Mouse (Mus musculus): ENCODE measurements around the gene Igsf8. TPM values are rescaled to one million over a fixed set of nuclear protein-coding genes. Genes with fewer than 3 reads are reported as not detected.
"Not testable (repeated sequence)": the region's sequence is repeated elsewhere in the genome, so short reads cannot be mapped to it uniquely, and the experiment has no call there.

Igsf8 gene
- 100 to 1,000 TPM; 253 to 300 TPM for total RNA-seq (2021)

- DNase-seq (ENCODE audit: low spot score in 2 of 2), result no peak
- intact Hi-C loops (cut with DNase I), result no loop called here
These were observed at the start of gene Igsf8 for GRCm38 (mm10) chr1:172261477-172262078. TSS of gene Igsf8 (plus strand) at chr1:172261641.

- DNase-seq (ENCODE audit: low spot score in 2 of 2), result no peak
- intact Hi-C loops (cut with DNase I), result no loop called here
These were observed 48.7 kb upstream of the Igsf8 start for GRCm38 (mm10) chr1:172212776-172213175.

DNA sequence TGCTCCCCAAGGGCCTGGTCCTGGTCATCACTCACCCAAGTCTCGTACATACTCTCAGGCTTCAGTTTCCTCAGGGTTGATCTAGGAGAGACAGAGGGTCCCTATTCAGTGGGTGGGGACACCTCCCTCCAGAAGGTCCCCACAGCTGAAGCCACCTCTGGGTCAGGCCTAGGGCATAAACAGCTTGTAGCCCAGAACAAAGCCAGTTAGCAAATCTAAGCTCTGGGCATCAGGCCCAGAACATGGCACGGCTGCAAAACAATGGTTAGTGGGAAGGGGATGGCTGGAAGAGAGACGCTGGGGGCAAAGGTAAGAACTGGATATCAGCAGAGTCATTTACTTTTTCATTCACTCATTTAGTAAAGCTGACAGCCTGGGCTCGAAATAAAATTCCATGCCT is 47.7 kb upstream of the Igsf8 start:
- intact Hi-C loops (cut with DNase I), result no loop called here
- DNase-seq (ENCODE audit: low spot score in 2 of 2), result no peak

GRCm38 (mm10) chr1:172214748-172215147 is 46.7 kb upstream of the Igsf8 start:
- intact Hi-C loops (cut with DNase I), result loop anchor here (5.0 kb wide), 1 partner anchor 52 kb away; no protein-coding TSS in a partner anchor
- DNase-seq (ENCODE audit: low spot score in 2 of 2), result no peak

DNA sequence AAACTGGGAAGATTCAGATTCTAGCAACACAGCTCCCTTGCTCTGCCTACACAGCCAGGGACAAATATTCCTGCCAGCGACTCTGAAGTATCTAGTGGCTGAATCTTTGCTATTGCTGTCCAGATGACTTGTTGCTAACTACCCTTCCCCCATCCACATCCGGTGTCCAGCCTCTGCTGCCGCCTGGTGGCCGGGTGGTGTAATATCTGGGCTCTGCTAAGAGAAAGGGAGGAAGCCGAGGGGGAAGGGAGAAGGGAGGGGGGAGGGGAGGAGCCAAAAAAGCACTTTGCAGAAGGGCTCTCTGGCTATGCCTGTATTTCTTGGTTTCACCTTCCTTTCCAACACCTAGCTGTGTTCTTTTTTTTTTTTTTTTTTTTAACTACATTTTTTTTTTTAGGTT is 44.3 kb upstream of the Igsf8 start:
- peak; percentile 91 to 93 for DNase-seq (ENCODE audit: low spot score in 2 of 2)
- intact Hi-C loops (cut with DNase I), result loop anchor here (5.0 kb wide), 1 partner anchor 55 kb away; no protein-coding TSS in a partner anchor

DNA sequence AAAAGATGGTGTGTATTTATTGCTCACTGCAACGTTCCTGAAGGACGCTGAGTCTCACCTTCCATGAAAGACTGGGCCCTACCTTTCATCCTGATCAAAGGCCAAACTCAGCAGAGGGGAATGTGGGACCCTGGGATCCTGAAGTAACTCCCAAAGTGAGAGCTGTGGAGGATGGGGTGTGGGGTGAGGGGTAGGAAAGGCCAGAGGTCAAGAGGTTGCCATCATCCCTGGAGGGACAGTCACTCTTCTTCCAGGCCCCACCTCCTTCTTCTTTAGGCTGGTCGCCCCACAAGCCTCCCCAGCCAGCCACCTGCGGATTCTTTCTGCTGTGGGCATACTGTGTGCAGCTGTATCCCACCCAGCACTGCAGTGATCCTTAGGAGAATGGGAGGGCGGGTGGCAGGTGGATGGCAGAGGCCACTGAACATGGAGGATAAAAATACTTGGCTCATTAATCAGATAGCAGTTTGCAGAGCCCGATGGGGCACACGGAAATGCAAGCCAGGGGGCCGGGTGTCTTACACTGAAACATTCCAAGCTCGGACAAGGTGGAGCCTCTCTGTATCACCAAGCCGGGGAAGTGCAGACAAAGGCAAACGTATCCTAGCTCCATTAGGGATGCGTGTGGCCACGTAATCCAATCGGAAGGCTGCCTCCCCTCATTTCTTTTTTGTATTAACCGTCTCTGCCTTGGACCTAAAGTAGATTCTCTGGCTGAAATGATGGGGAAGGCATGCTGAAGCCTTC is 43.1 kb upstream of the Igsf8 start:
- DNase-seq (ENCODE audit: low spot score in 2 of 2), result no peak
- intact Hi-C loops (cut with DNase I), result loop anchor here (5.0 kb wide), 1 partner anchor 56 kb away; no protein-coding TSS in a partner anchor

- no peak for DNase-seq (ENCODE audit: low spot score in 2 of 2)
- intact Hi-C loops (cut with DNase I), result loop anchor here (5.0 kb wide), 1 partner anchor 57 kb away; no protein-coding TSS in a partner anchor
These were observed 41.7 kb upstream of the Igsf8 start, which contains the start of gene Casq1 for GRCm38 (mm10) chr1:172219451-172220406. TSS of gene Casq1 (minus strand) at chr1:172219868.

GRCm38 (mm10) chr1:172220414-172220813 is 41.0 kb upstream of the Igsf8 start:
- no peak for DNase-seq (ENCODE audit: low spot score in 2 of 2)

GRCm38 (mm10) chr1:172221297-172222063 is 40.0 kb upstream of the Igsf8 start:
- intact Hi-C loops (cut with DNase I), result no loop called here
- no peak for DNase-seq (ENCODE audit: low spot score in 2 of 2)

More at GRCm38 (mm10) chr1:172220414-172220813, 41.0 kb upstream of the Igsf8 start:
- intact Hi-C loops (cut with DNase I), result no loop called here

DNA sequence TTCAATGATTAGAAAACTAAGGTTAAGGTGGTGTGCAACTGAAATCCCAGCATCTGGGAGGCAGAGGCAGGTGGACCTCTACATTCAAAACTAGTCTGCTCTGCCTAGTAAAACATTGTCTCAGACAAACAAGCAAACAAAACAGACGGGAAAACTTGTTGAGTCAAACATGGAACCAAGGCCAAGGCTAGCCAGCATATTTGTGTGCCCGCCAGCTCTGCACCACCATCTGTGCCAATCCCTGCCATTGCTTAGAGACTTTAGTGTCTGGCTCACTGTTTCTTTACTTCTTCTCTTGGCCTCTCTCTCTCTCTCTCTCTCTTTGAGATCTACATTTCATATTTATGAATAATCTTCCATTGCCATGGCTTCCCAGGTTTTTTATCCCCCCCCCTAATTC is 33.2 kb upstream of the Igsf8 start:
- DNase-seq (ENCODE audit: low spot score in 2 of 2), result no peak
- intact Hi-C loops (cut with DNase I), result no loop called here

DNA sequence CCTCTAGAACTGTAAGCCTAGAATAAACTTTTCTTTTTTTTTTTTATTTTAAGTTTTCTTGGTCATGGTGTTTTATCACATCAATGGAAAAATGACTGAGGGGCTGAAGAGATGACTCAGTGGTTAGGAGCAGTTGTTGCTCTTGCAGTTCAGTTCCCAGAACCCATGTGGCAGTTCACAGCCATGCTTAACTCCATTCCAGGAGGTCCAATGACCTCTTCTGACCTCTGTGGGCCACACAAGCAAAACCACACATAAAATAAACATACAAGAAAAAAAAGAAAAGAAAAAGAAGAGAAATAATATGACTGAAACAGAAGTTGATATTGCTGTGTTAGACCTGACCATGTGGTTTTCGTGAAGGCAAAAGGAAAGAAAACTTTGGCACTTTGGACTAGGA is 32.2 kb upstream of the Igsf8 start:
- DNase-seq (ENCODE audit: low spot score in 2 of 2), result no peak
- intact Hi-C loops (cut with DNase I), result no loop called here

- no peak for DNase-seq (ENCODE audit: low spot score in 2 of 2)
- intact Hi-C loops (cut with DNase I), result no loop called here
These were observed 20.3 kb upstream of the Igsf8 start for GRCm38 (mm10) chr1:172240945-172241708.

- no peak for DNase-seq (ENCODE audit: low spot score in 2 of 2)
- intact Hi-C loops (cut with DNase I), result no loop called here
These were observed 19.0 kb upstream of the Igsf8 start for GRCm38 (mm10) chr1:172242401-172242800.

- intact Hi-C loops (cut with DNase I), result no loop called here
- DNase-seq (ENCODE audit: low spot score in 2 of 2), result no peak
These were observed 17.8 kb upstream of the Igsf8 start for GRCm38 (mm10) chr1:172243547-172244205.

DNA sequence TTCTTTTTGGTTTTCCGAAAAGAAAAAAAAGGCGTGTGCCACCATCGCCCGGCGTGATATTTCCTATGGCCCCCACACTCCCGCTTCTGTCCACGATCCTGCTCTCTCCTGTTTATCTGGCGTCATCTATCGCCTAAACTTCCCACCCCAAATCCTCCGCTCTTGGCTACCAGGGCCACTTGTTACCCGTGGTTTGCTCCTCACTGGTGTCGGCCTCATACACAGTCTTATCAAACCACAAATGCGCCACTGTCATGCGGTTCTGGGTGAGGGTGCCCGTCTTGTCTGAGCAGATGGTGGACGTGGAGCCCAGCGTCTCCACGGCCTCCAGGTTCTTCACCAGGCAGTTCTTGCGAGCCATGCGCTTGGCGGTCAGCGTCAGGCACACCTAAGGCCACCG is 16.8 kb upstream of the Igsf8 start:
- intact Hi-C loops (cut with DNase I); DNase-seq (ENCODE audit: low spot score in 2 of 2): not testable (repeated sequence)

DNA sequence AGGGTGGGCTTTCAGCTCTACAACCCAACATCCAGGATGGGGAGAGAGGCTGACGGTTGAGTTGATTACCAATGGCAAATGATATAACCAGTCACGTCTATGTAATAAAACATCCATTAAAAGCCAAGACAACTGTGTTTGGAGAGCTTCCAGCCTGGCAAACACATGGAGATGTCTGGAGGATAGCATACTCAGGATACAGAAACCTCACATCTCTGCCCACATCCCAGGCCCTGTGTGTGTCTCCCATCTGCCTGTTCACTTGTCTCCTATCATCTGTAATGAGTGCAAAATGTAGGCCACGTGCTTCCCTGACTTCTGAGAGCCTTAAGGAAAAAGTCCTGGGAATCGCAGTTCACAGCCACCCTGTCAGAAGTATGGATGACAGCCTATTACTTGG is 14.2 kb upstream of the Igsf8 start:
- DNase-seq (ENCODE audit: low spot score in 2 of 2), result no peak
- intact Hi-C loops (cut with DNase I), result no loop called here

DNA sequence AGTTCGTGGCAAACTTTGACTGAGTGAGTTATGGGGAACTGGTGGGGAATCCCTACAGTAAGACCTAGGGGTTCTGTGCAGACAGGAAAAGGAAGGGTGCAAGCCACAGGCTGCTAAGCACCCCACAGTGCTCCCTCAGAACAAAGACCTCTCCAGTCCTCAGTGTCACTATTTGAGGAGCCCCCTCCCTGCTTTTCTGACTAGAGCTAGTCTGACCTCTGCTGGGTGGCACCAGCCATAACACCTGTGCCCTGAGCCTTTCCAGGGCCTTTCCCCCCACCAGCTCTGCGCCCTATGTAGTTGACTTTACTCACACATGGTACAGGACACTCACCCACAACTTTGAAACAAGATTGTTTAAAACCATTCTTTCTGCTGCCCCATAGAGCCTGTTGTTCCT is 13.8 kb upstream of the Igsf8 start:
- DNase-seq (ENCODE audit: low spot score in 2 of 2), result no peak
- intact Hi-C loops (cut with DNase I), result no loop called here

DNA sequence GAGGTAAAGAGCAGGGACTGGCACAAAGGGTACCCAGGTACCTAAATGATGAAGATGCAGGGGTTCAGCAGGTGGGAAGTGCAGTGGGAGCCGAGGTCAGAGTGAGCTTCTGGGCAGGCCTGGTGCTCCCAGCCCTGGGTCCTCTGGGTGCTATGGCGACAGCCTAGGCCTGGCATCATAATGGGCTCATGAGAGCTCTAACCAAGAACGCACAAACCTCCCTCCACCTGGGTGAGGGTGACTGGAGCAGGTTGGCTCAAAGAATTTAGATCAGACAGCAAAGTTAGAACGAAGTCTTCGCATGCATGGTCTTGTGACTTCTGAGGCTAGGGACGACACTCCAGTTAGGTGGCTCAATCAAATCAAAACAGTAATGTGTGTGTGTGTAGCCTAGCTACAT is 3.1 kb upstream of the Igsf8 start, which contains the start of gene Atp1a4:
Atp1a4 (minus strand) TSS at position 101 of the 400 bp plus-strand sequence.
- DNase-seq (ENCODE audit: low spot score in 2 of 2), result no peak
- intact Hi-C loops (cut with DNase I), result no loop called here

All from left cerebral cortex, postnatal 36 days (tissue).